Mouse (Mus musculus) left cerebral cortex, adult 8-10 months (tissue): ENCODE data around the gene Copz1. TPM values are rescaled to one million over a fixed set of nuclear protein-coding genes. Genes with fewer than 3 reads are reported as not detected.

Experiments used
- DNase-seq, 2 experiments: peaks; one replicate each; pipeline ENCODE4 v3.0.0; 2022; ENCODE audit warnings: low spot score in 2 of 2
- total RNA-seq, 4 experiments: library from RNA; stranded (reverse); gene quantifications; 2 replicates each; pipeline ENCODE4 v1.2.4; 2022

The Copz1 gene
- total RNA-seq, 4 experiments from 2014 or later = 90.9 to 93.2 (median 91.9) TPM

- no peak for DNase-seq
Observed at GRCm38 (mm10) chr15:103292673-103293345, 20.3 kb downstream of the Copz1 start.

DNA sequence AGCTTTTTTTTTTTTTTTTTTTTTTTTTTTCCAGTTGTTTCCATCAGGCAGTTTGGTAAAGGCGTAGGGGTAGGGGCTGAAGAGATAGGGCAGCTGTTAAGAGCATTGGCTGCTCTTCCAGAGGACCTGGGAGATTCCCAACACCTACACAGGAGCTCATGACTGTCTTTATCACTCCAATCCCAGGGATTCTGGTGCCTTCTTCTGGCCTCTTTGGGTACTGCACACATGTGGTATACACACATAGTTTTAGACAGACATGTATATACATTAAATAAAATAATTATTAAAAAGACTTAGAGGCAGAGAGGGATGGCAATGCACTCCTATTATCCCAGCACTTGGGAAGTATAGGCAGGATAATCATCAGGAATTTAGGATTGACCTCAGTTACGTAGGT, 20.9 kb downstream of the Copz1 start:
- no peak for DNase-seq

GRCm38 (mm10) chr15:103294649-103295048, 22.1 kb downstream of the Copz1 start:
- DNase-seq = no peak

DNA sequence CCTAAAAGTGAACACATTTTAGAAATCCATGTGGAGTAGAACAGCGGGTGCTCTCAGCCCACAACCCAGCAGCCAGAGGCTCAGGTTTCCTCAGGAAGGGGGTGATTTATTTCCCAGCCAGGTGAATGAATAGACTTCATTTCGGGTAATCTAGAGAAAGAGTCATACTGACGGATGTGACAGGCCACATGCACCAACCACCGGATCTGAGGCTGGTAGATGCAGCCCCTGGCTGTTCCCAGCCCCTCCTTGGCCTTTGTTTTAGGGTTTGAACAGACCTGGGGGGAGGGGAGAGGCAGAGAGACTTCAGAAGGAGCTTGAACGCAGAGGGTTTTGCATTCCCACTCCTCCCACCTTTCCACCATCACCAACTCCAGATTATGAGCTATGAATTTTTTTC, 23.3 kb downstream of the Copz1 start:
- DNase-seq = no peak

DNA sequence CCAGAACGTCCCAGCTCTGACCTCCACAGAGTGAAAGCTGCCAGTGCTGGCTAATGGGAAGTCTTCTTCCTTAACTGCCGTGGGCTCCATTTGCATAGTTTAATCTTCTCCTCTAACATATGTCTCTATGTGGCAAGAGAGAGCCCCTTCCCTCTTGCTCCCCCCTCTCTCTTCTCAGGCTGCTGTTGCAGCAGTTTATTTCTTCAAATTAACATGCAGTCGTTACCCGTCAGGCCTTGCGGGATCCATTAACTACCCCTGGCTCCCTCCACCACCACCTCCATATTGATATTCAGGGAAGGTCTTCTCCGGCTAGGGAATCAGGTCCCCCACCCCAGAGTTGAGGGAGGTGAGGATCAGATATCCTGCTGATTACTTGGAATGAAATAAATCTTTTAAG, 24.8 kb downstream of the Copz1 start:
- no peak for DNase-seq

DNA sequence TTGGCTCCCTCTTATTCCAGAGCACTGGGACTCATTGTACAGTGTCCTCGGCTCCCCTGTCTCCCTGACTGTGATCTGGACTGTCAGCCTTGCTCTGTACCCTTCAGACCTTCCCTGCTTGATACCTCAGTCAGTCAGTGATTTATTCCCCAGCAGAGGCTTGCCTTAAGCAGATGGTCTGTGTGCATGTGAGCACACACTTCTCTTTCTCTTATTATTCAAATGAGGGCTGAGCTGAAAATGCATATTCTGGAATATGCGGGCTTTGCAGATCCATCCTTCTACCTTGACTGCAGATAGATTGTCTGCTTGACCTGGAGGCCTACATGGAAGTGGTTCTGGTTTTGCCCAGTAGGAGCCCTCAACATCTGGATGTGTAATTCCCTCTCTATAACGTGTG, 25.5 kb downstream of the Copz1 start:
- DNase-seq = no peak

DNA sequence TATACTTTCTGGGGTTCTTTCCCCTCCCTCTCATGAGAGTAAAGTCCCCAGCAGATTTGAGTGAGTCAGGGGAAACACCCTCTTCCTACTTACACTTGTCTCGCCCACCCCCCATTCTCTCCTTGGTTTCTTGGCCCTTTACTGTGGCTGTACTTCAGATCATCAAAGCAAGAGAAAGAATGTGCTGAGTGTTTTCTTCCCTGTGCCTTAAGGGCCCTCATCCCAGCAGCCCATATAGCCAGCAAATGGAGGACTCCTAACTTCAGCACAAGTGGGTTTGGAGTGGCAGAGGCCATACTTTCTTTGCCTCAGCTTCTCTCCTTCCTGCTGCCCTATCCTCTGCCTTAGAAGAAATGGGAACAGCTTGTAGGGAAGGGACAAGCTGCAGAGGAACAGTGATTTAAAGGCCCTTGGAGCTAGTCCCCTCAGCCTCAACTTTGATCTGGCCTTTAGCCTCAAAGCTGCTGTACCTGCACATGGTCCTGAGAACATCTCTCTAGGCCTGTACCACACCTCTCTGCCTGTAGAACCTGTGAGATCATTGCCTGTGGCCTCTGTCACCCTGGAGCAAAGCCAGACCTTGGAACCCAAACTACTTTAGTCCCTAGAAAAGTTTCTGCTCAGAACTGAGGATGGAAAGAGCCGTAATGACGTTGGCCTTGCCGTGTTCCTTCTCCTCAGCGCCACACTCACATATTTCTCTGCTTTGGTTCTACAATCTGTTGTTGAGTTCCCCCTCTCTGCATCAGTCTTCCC, 26.5 kb downstream of the Copz1 start:
- no peak for DNase-seq

DNA sequence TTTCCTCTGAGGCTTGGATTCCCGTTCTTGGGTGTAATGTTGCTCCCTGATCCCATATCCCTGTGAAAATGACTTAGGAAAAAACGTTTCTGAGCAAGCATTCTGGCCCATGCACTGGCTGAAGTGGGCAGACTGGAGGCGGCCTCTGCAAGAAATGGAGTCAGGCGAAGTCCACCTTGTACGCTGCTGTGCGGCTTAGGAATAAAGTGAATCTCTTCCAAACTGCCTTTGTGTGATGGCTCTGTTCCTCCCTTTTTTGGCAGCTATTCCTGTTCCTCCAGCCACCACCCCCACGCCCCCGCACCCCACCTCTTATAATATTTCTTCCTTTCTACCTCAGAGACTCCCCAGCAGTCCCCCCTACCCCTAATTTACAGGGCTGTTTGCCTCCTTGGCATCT, 27.1 kb downstream of the Copz1 start:
- no peak for DNase-seq

- peak in 1 of 2 experiments; percentile 69 for DNase-seq
Observed at GRCm38 (mm10) chr15:103300067-103300471, 27.6 kb downstream of the Copz1 start.

GRCm38 (mm10) chr15:103300560-103300959, 28.0 kb downstream of the Copz1 start:
- DNase-seq = no peak

DNA sequence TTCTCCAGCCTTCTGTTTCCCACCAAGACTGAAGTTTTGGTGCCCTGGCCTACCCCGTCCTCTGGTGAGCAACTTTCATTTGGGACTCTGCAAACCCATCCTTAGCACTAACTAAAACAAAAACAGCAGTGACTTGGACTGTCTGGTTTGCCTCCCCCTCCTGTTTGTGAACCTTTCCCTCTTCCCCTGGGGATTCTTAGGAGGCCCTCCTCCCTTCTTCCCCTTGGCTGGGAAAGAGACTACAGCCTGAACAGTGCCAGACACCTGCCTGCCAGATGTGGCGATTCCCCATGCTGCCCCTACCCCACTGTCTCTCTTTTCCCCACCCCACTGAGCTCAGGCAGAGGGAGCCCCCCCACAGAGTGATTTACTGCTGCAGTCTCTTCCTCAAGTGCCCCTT, 28.5 kb downstream of the Copz1 start:
- no peak for DNase-seq

GRCm38 (mm10) chr15:103301547-103302340, 29.2 kb downstream of the Copz1 start:
- DNase-seq = no peak

DNA sequence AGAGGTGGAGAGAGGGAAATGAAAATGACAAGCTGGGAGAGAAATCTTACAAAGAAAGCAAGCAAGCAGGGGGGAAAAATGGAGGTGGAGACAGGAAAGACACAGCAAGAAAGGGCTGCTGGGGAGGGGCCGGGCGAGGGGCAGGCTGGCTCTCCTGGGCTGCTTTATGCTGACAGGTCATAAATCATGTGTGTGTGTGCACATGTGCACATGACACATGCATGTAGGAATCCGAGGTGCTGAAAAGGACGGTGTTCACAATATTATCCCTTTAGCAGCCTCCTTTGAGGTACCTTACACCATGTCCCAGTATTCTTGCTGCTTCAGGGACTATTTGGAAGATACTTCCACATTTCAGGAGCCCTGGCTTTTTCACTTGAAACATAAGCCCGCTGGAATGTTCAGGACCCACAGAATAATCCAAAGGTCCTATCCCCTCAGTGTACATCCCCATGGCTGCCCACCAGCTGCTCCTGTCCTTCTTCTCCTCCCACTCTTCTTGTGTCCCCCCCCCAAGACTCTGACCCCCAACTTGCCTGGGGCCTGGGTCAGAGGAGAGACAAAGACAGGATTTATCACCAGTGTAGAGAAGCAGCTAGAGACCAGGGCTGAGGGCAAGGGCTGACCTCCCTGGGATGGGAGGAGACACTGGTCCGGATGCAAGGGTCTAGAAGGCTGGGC, 30.0 kb downstream of the Copz1 start:
- DNase-seq = no peak

GRCm38 (mm10) chr15:103303916-103304615, 31.6 kb downstream of the Copz1 start:
- DNase-seq = no peak

GRCm38 (mm10) chr15:103304616-103304969, 32.1 kb downstream of the Copz1 start:
- DNase-seq = no peak

DNA sequence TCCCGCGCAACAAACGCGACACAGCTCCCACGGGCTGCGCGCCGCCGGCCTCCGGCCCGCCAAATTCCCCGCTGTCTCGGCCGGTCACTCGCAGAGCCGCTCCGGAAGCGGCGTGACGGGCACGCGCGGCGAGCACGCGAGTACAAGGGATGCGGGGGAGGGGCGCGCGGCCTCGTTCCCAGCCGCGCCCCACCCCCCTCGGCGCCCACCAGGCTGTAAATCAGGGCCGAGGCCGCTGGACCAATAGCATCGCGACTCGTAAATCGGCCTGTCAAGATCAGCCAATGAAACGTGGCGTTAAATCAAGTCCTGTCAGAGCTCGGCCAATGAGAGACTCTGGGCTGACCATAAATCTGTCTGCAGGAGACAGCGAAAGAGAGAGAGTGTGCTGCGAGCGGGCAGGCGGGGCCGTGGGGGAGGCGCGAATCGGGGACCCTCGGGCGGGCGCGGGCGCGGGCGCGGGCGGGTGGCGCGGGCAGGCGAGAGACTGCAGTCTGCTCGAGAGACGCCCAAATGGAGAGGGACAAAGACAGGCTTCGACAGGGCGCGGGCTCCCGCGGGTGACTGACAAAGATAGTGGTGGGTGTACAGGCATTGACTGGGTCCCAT, 32.7 kb downstream of the Copz1 start:
- peak; percentile 87 to 99 for DNase-seq

DNA sequence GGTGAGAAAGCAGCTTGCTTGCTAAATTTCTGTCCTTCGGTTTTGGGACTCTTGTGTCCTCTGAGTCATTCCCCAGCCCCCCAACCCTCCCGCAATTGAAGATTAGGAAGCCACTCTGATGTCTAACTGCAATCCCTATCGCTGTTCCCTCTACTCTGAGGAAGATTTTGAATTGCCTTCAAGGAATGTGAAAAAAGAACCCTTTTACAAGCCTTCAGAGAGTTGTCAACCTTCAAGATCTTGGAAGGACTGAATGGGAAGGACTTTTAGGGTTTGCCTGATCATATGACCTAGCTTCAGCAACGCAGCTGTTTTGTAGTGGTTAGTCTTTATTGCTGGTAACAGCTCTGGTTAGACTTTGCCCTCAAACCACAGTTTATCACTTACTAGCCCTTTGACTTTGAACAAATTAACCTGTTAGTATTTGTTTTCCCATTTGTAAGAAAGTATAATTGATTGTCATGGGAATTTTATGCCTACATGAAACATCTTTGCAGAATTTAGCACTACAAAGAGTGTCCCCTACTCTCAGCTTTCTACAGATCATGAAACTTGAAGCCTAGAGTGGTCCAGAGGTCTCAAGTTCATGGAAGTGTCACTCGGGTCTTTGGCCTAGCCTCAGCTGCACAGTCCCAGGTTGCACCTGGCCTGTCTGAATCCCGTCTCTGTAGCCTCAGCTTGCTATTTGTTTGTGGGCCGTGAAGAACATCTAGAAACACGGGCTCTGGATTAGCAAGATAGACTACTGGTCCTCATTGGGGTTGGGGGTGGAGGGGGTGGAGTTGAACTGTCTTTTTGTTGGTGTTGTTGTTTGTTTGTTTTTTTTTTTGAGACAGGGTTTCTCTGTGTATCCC, 33.5 kb downstream of the Copz1 start:
- no peak for DNase-seq

- peak; percentile 78 to 97 for DNase-seq
Observed at GRCm38 (mm10) chr15:103307125-103307524, 34.6 kb downstream of the Copz1 start.

- no peak for DNase-seq
Observed at GRCm38 (mm10) chr15:103308056-103308875, 35.8 kb downstream of the Copz1 start.
